24 mouse cellular contexts compared by ENCODE assay signal in genomic region chr15:9472167-9472566, GRCm38 (mm10). TPM values are rescaled to one million over a fixed set of nuclear protein-coding genes. Genes with fewer than 3 reads are reported as not detected.
DNase-seq lines count a peak whose midpoint lies in the region; ATAC-seq and TF ChIP-seq lines count a peak whose summit lies in the region.
"Had no signal": no experiment of that assay in that cellular context is flagged by ENCODE, and none has a peak within 500 bp of the region (broad histone marks: within the 10 kb centered on the region; RNA-seq: fewer than 3 reads in every experiment).

No protein-coding gene starts in this region.

- peak; percentile 83 for ATAC-seq in common myeloid progenitor, adult 5-6 weeks (replicated peaks; ENCODE audit: low read depth, poor library complexity, severe bottlenecking)
- ATAC-seq in liver, embryonic 15.5 days (ENCODE audit: insufficient read depth), result peak; percentile 37
- ATAC-seq: forebrain, embryonic 13.5 days; hindbrain, embryonic 16.5 days had no signal

- TF ChIP-seq CTCF in thymus, adult 2 months (IDR thresholded peaks at IDR 0.05; ENCODE audit: borderline replicate concordance, control insufficient read depth, extremely low read depth, insufficient read depth, low read length, poor library complexity), result no peak

- H3K4me3 ChIP-seq in thymus, adult 2 months (ENCODE audit: control insufficient read depth, insufficient read depth, low read length), result no peak overlapping the region
- peak overlapping the region; percentile 30 for H3K4me3 ChIP-seq in liver, embryonic 15.5 days (replicated peaks)
- H3K4me3 ChIP-seq: embryonic facial prominence, embryonic 15.5 days; forebrain, embryonic 13.5 days; heart, embryonic 13.5 days; limb, embryonic 13.5 days had no signal

- peak overlapping the region; percentile 42 for H3K9ac ChIP-seq in liver, embryonic 15.5 days
- H3K9ac ChIP-seq: embryonic facial prominence, embryonic 15.5 days; forebrain, embryonic 13.5 days; heart, embryonic 13.5 days; limb, embryonic 13.5 days had no signal

- no peaks in the 10 kb centered on the region for H3K36me3 ChIP-seq in thymus, adult 2 months (ENCODE audit: control insufficient read depth, insufficient read depth, low read length)
- no peaks in the 10 kb centered on the region for H3K36me3 ChIP-seq in liver, embryonic 15.5 days (replicated peaks)
- H3K36me3 ChIP-seq: embryonic facial prominence, embryonic 15.5 days; heart, embryonic 13.5 days; limb, embryonic 13.5 days had no signal

- H3K9me3 ChIP-seq in liver, embryonic 15.5 days (replicated peaks), result no peaks in the 10 kb centered on the region
- H3K9me3 ChIP-seq: embryonic facial prominence, embryonic 15.5 days; forebrain, embryonic 13.5 days had no signal

- H3K4me2 ChIP-seq in liver, embryonic 15.5 days, result peak overlapping the region; percentile 51
- H3K4me2 ChIP-seq: embryonic facial prominence, embryonic 15.5 days; forebrain, embryonic 13.5 days; heart, embryonic 13.5 days; limb, embryonic 13.5 days had no signal

- WGBS in thymus, adult 2 months, result 3% methylated on average over 3 of the region's 3 CpGs
- WGBS in liver, embryonic 15.5 days (ENCODE audit: insufficient replicate concordance), result 14% methylated on average over 3 of the region's 3 CpGs

- peak; percentile 24 for DNase-seq in thymus, postnatal 14 days
- DNase-seq in thymus, adult 2 months, result no peak
- DNase-seq in adrenal gland, adult 2 months, result no peak
- DNase-seq in ovary, postnatal 36 days (ENCODE audit: low spot score), result no peak
- DNase-seq in gastrocnemius, postnatal 4 days (ENCODE audit: low spot score in 2 of 2), result no peak
- DNase-seq in ovary, postnatal 14 days (ENCODE audit: low spot score), result no peak
- DNase-seq: adrenal gland, adult 8-10 months; cerebellum, adult 9-10 months; heart, postnatal 36 days; kidney, adult 18-20 months; kidney, postnatal 14 days; lung, postnatal 10 days; right cerebral cortex, postnatal 14 days had no signal

- no peaks in the 10 kb centered on the region for H3K4me1 ChIP-seq in thymus, adult 2 months (replicated peaks; ENCODE audit: control insufficient read depth, insufficient read depth, low read length)
- H3K4me1 ChIP-seq in liver, embryonic 15.5 days (replicated peaks), result peaks cover 46% of the 10 kb centered on the region
- H3K4me1 ChIP-seq: embryonic facial prominence, embryonic 15.5 days; forebrain, embryonic 13.5 days; limb, embryonic 13.5 days had no signal

- H3K27ac ChIP-seq in thymus, adult 2 months (ENCODE audit: control insufficient read depth, insufficient read depth, low read length), result no peak overlapping the region
- peak overlapping the region; percentile 90 for H3K27ac ChIP-seq in liver, embryonic 15.5 days (replicated peaks)
- H3K27ac ChIP-seq: embryonic facial prominence, embryonic 15.5 days; forebrain, embryonic 13.5 days; heart, embryonic 13.5 days; limb, embryonic 13.5 days had no signal

- TF ChIP-seq POLR2A in thymus, adult 2 months (IDR thresholded peaks at IDR 0.05; ENCODE audit: control insufficient read depth, extremely low read depth, insufficient read depth, low read length, poor library complexity), result no peak

- no peaks in the 10 kb centered on the region for H3K27me3 ChIP-seq in thymus, adult 2 months (ENCODE audit: control insufficient read depth, insufficient read depth, low read length)
- H3K27me3 ChIP-seq in liver, embryonic 15.5 days, result no peaks in the 10 kb centered on the region
- H3K27me3 ChIP-seq: embryonic facial prominence, embryonic 15.5 days; forebrain, embryonic 13.5 days; heart, embryonic 13.5 days; limb, embryonic 13.5 days had no signal

RNA-seq across cellular contexts. Expression of gene Capsl, which starts 36.3 kb away (rescaled TPM):
- 0.66 and 0.89 TPM in 2 replicates for polyA plus RNA-seq in thymus, adult 2 months (2012; rRNA removed)
- total RNA-seq in common myeloid progenitor, adult 5-6 weeks (2017), result 0.46 TPM in 1 of 2 replicates, not detected in the other
- polyA plus RNA-seq in liver, embryonic 15.5 days (2015; fragmentation: Nextera tagmentation; extraction: Ambion mirVana), result 0.50 and 0.92 TPM in 2 replicates
- total RNA-seq in adrenal gland, adult 2 months (2021), result not detected
- polyA plus RNA-seq in adrenal gland, adult 2 months (2012; rRNA removed), result not detected in 2 replicates
- total RNA-seq in gastrocnemius, postnatal 4 days (2021), result not detected
- total RNA-seq: adrenal gland, adult 8-10 months; heart, postnatal 36 days; megakaryocyte-erythroid progenitor cell, adult 5-6 weeks; MEL had no signal
- polyA plus RNA-seq: C2C12 had no signal

RNA-seq across cellular contexts. Expression of gene Il7r, which starts 57.8 kb away (rescaled TPM):
- polyA plus RNA-seq in thymus, adult 2 months (2012; rRNA removed), result 10.1 and 10.9 TPM in 2 replicates
- 0.64 and 10.8 TPM in 2 replicates for total RNA-seq in common myeloid progenitor, adult 5-6 weeks (2017)
- 0.47 and 0.90 TPM in 2 replicates for polyA plus RNA-seq in liver, embryonic 15.5 days (2015; fragmentation: Nextera tagmentation; extraction: Ambion mirVana)
- under 1 TPM; 0.29 to 0.41 TPM for total RNA-seq in adrenal gland, adult 2 months (2021)
- 0.07 TPM in 1 of 2 replicates, not detected in the other for polyA plus RNA-seq in adrenal gland, adult 2 months (2012; rRNA removed)
- under 1 TPM; 0.07 to 0.39 TPM for total RNA-seq in gastrocnemius, postnatal 4 days (2021)
- total RNA-seq: MEL had no signal
- polyA plus RNA-seq: C2C12; forebrain, embryonic 13.5 days; hindbrain, embryonic 16.5 days; midbrain, postnatal 0 days had no signal
